Mouse (Mus musculus) heart, embryonic 14.5 days (tissue): ENCODE measurements at regions not wholly inside any gene's neighbourhood (a gene's known extent, or its start where the extent isn't known, plus 50 kb on each side); places are given as distances from the start of the nearest gene placed in this dataset.

Source experiments
- ATAC-seq: fragments of 200-750 bp; cut with Nextera tagmentation; 2 replicates; pipeline ENCODE4 v1.8.0; 2017; ENCODE audit warnings: low read depth, moderate TSS enrichment; ENCODE audit not compliant: insufficient number of reproducible peaks, insufficient read depth, low FRiP score
- H3K27ac ChIP-seq, 2 experiments: fragments of 200-500 bp in 1 of 2; fragments of 300-500 bp in 1 of 2; sonication (generic) in 1 of 2; replicated peaks in 1 of 2; 2 replicates each; pipeline ENCODE4 v1.5.1; 2012 to 2014; ENCODE audit warnings: low read depth in 2 of 2, low read length in 2 of 2, control low read depth in 1 of 2, mild to moderate bottlenecking in 1 of 2, mixed read lengths in 1 of 2; ENCODE audit not compliant: control insufficient read depth in 1 of 2, insufficient read depth in 1 of 2
- H3K27me3 ChIP-seq: fragments of 300-500 bp; sonication (generic); 2 replicates; pipeline ENCODE4 v1.6.1; 2014; ENCODE audit warnings: mild to moderate bottlenecking, low read length, control low read depth; ENCODE audit not compliant: control insufficient read depth, insufficient read depth
- H3K36me3 ChIP-seq: fragments of 300-500 bp; sonication (generic); 2 replicates; pipeline ENCODE4 v1.6.1; 2014; ENCODE audit warnings: mild to moderate bottlenecking, control low read depth, low read length, mixed read lengths; ENCODE audit not compliant: control insufficient read depth, insufficient read depth
- H3K4me1 ChIP-seq, 2 experiments: fragments of 200-500 bp in 1 of 2; fragments of 300-500 bp in 1 of 2; sonication (generic) in 1 of 2; 2 replicates each; pipeline ENCODE4 v1.6.1; 2012 to 2014; ENCODE audit warnings: low read length in 2 of 2, control low read depth in 1 of 2, mixed read lengths in 1 of 2; ENCODE audit not compliant: control insufficient read depth in 2 of 2, insufficient read depth in 2 of 2
- H3K4me2 ChIP-seq: fragments of 300-500 bp; sonication (generic); 2 replicates; pipeline ENCODE4 v1.6.1; 2014; ENCODE audit warnings: mild to moderate bottlenecking, low read length
- H3K4me3 ChIP-seq, 2 experiments: fragments of 200-500 bp in 1 of 2; fragments of 300-500 bp in 1 of 2; sonication (generic) in 1 of 2; 2 replicates each; pipeline ENCODE4 v1.5.1; 2012 to 2014; ENCODE audit warnings: low read length in 2 of 2, mild to moderate bottlenecking in 2 of 2, control low read depth in 1 of 2, low read depth in 1 of 2, moderate library complexity in 1 of 2; ENCODE audit not compliant: control insufficient read depth in 1 of 2, insufficient read depth in 1 of 2
- H3K9ac ChIP-seq: fragments of 300-500 bp; sonication (generic); 2 replicates; pipeline ENCODE4 v1.6.1; 2014; ENCODE audit warnings: mild to moderate bottlenecking, low read length
- H3K9me3 ChIP-seq: fragments of 300-500 bp; sonication (generic); 2 replicates; pipeline ENCODE4 v1.6.1; 2016; ENCODE audit warnings: low read length, control low read depth; ENCODE audit not compliant: control insufficient read depth
- WGBS: fragments of 180-500 bp; shearing (Covaris S2); extraction: QIAGEN DNeasy Blood & Tissue Kit; methylation state at CpG from one replicate; pipeline ENCODE4 v1.1.7; 2014; 5-methylcytosine and 5-hydroxymethylcytosine counted together

DNA sequence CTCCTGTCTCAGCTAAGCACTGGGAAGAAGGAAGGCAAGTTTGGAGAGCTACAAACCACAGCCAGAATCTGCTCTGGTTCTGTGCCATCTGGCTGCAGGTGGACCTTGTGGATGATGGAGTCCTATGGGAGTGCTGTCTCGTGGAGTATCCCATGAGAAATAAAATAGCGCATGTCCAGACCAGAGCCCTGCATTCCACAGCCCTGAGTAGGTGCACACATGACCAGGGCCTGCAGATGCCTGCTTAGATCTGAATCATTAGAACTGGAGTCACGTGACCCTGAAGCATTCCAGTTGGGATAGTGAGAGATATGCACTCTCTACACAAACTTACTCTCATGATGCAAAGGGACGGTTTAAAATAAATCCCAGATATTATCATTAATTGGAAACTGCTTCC is 211.6 kb downstream of the Cxcl12 start:
- 36% methylated on average over 4 of the region's 4 CpGs for WGBS
- no peak for ATAC-seq
- peaks cover 6% of the 10 kb centered on the region for H3K9me3 ChIP-seq
- H3K4me2 ChIP-seq, result no peak overlapping the region
- H3K9ac ChIP-seq, result no peak overlapping the region
- no peaks in the 10 kb centered on the region for H3K36me3 ChIP-seq
- peaks cover 8 to 10% of the 10 kb centered on the region in 2 experiments for H3K4me1 ChIP-seq
- no peaks in the 10 kb centered on the region for H3K27me3 ChIP-seq
- H3K4me3 ChIP-seq, result no peak overlapping the region
- H3K27ac ChIP-seq, result no peak overlapping the region

DNA sequence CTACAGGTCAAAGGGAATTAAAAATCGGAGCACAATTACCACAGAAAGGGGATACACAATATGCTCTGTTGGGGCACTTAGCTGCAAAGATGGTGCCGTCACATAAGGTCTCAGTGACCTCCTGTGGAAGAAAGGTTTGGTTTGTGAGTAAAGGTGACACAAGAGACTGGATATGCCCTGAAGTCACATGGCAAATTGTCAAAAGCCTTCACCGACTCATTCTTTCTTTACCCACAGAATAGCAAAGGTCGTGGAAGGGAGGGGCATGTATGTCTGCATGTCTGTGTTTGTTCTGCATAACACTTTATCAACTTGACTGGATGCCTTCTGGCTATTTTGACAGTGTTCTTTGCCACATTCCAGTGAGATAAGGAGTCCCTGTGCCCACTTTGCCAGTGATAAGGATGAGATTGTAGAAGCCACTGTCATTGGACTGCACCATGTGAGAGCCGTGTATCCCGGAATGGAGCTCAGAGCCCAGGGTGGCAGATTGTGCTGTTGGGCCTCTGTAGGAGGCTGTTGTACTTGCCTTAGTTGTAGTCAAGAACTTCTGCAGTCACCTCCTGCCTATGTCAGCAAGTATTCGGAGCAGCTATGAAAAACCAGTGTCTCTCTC is 222.0 kb downstream of the Cxcl12 start:
- Histone ChIP-seq H3K9me3 (no peaks in the 10 kb centered on the region), H3K4me2 (no peak overlapping the region), H3K27me3 (no peaks in the 10 kb centered on the region), H3K27ac (peak overlapping the region; percentile 29 to 33; a peak in 3 of 4 replicates), H3K36me3 (no peaks in the 10 kb centered on the region), H3K4me1 (peaks cover 9 to 20% of the 10 kb centered on the region in 2 experiments), H3K4me3 (no peak overlapping the region), H3K9ac (no peak overlapping the region)
- 23% methylated on average over 7 of the region's 7 CpGs for WGBS
- peak; percentile 93 for ATAC-seq

DNA sequence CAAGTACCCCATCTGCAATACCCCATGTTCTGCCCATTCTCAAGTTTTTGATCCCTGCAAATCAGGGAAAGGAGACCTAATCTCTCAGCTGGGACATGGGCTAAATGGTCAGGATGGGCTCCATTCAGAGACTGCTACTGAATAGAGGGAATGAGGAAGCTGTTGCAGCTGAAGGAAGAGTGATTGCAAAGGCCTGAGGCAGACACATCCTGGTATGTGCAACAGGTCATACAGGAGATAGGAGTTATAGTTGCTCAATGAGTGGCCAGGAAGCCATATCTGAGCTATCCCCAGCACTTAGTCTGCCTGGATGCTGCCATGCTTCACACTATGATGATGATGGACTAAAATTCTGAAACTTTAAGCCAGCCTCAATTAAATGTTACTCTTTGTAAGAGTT is 225.1 kb downstream of the Cxcl12 start:
- no peak overlapping the region for H3K9ac ChIP-seq
- no peak overlapping the region for H3K4me2 ChIP-seq
- H3K4me1 ChIP-seq, result peaks cover 9 to 20% of the 10 kb centered on the region in 2 experiments
- no peak for ATAC-seq
- no peaks in the 10 kb centered on the region for H3K9me3 ChIP-seq
- no peak overlapping the region for H3K27ac ChIP-seq
- no peaks in the 10 kb centered on the region for H3K36me3 ChIP-seq
- no peak overlapping the region for H3K4me3 ChIP-seq
- H3K27me3 ChIP-seq, result no peaks in the 10 kb centered on the region

DNA sequence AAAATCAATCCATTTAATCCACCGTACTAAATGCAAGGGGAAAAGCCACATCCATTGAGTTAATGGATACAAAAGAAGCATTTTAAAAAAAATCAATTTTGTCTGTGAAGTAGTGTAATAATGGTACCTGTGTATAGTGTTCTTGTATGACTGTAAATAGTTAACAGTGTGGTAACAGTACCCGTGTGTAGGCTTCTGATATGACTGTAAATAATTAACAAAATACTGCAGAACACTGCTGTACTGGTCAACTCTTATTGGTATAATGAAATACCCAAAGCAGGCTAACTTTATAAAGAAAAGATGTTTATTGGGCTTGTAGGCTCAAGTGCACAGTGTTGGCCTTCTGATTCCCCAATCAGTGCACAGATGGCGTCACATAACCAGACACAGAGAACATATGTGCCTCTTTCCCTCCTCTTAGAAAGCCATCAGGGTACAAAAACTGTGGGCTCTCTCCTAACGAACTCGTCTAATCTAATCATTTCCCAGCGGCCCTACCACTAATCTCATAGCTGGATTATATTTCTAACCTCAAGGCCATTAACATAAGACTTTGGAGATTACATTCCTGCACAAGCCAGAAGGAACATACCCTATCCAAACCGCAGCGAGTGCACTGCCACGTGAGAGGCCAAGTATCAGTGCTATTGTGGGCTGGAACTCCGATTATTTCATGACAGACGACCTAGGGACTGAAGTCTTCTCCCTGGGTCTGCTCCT is 237.4 kb downstream of the Cxcl12 start:
- 58% methylated on average over 11 of the region's 11 CpGs for WGBS
- Histone ChIP-seq H3K4me2 (no peak overlapping the region), H3K4me3 (no peak overlapping the region), H3K4me1 (peaks cover 12 to 18% of the 10 kb centered on the region in 2 experiments), H3K36me3 (no peaks in the 10 kb centered on the region), H3K27me3 (no peaks in the 10 kb centered on the region), H3K27ac (no peak overlapping the region), H3K9me3 (no peaks in the 10 kb centered on the region), H3K9ac (no peak overlapping the region)
- no peak for ATAC-seq

DNA sequence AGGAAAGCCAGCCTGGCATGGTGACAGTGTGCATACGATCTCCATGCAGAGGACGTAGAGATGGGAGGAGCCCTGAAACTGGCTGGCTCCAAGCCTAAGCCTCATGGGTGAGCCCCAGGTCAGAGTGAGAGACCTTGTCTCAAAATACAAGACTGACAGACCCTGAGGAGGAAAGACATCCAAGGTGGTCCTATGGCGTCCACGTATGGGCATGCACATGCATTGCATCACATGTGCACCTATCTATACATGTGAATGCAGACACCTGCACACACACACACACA is 237.9 kb downstream of the Cxcl12 start:
- ATAC-seq, result no peak
- Histone ChIP-seq H3K9ac (no peak overlapping the region), H3K4me2 (no peak overlapping the region), H3K27me3 (no peaks in the 10 kb centered on the region), H3K4me1 (peaks cover 12 to 18% of the 10 kb centered on the region in 2 experiments), H3K27ac (no peak overlapping the region), H3K4me3 (no peak overlapping the region), H3K36me3 (no peaks in the 10 kb centered on the region), H3K9me3 (no peaks in the 10 kb centered on the region)
- WGBS, result 72% methylated on average over 4 of the region's 4 CpGs

DNA sequence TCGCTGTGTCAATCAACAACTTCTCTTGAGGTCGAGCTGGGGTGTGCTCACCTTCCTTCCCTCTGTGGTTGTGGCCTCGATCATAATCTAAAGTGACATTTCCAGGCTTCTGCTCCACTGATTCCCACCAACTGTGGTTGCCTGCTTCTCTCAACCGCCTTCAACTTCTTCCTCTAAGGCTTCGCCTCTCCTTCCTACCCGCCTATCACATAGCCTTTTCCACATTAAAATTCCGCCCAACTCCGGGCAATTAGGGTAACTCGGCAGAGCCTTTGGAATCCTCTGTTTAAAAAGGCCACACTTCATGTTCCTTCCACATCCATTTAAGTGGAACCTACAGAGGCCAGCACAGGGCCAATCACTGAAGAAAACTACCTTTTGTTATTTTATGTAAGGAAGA is 238.4 kb downstream of the Cxcl12 start:
- Histone ChIP-seq H3K27ac (no peak overlapping the region), H3K9me3 (no peaks in the 10 kb centered on the region), H3K27me3 (no peaks in the 10 kb centered on the region), H3K4me2 (no peak overlapping the region), H3K4me3 (no peak overlapping the region), H3K36me3 (no peaks in the 10 kb centered on the region), H3K4me1 (peaks cover 12 to 18% of the 10 kb centered on the region in 2 experiments), H3K9ac (no peak overlapping the region)
- 85% methylated on average over 9 of the region's 9 CpGs for WGBS
- ATAC-seq, result no peak

DNA sequence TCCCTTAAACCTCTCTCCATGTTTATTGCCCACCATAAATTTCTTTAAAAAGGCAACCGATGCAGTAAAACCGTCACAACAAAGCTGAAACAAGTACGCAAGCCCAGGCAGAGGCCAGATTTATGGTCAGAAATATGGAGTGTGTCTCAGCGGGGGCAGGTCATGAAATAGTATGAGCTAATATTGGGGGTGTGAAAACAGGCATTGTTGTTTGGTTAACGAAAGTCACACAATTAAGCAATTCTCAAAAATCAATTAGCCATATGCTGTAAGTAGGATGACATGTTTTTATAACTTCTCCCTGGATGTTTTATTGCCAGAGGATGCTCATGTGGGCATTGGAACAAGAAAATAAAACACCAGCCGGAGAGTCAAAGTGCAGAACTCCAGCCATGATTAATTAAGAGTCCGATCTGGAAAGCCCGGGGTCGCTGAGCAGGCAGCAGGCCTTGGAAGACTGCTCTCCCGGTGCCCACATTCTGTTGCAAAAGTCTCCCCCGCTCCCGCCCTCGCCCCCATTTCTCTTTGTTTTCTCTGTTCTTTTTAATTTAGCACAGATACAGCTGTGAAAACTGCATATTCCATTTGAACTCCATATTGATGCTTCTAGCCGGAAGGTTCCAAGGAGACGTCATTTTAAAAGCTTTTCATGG is 239.0 kb downstream of the Cxcl12 start:
- Histone ChIP-seq H3K9ac (no peak overlapping the region), H3K4me1 (peaks cover 12 to 18% of the 10 kb centered on the region in 2 experiments), H3K4me3 (no peak overlapping the region), H3K27ac (no peak overlapping the region), H3K9me3 (no peaks in the 10 kb centered on the region), H3K36me3 (no peaks in the 10 kb centered on the region), H3K27me3 (no peaks in the 10 kb centered on the region), H3K4me2 (no peak overlapping the region)
- ATAC-seq, result no peak
- 88% methylated on average over 15 of the region's 15 CpGs for WGBS
